Mouse (Mus musculus): ENCODE measurements around the gene Itgae. TPM values are rescaled to one million over a fixed set of nuclear protein-coding genes. Genes with fewer than 3 reads are reported as not detected.

The Itgae gene
- 0.15 and 0.27 TPM in 2 replicates for polyA plus RNA-seq (2015; fragmentation: Nextera tagmentation; extraction: Ambion mirVana)

GRCm38 (mm10) chr11:73090283-73090682, at the start of gene Itgae:
TSS of gene Itgae (plus strand) at chr11:73090583.
- Histone ChIP-seq H3K9ac (no peak within 1 kb of the TSS), H3K27me3 (replicated peaks) (no peaks in the 10 kb centered on the region), H3K4me3 (no peak within 1 kb of the TSS), H3K36me3 (replicated peaks) (no peaks in the 10 kb centered on the region), H3K4me1 (no peaks in the 10 kb centered on the region), H3K27ac (no peak within 1 kb of the TSS), H3K4me2 (no peak within 1 kb of the TSS), H3K9me3 (no peaks in the 10 kb centered on the region)
- 90% methylated on average over 4 of the region's 4 CpGs for WGBS
- ATAC-seq (replicated peaks), result no peak

GRCm38 (mm10) chr11:73044229-73044755, 46.1 kb upstream of the Itgae start:
- no peak overlapping the region for H3K9ac ChIP-seq
- peaks cover 13% of the 10 kb centered on the region for H3K4me1 ChIP-seq
- no peak overlapping the region for H3K27ac ChIP-seq
- no peak overlapping the region for H3K4me3 ChIP-seq
- H3K27me3 ChIP-seq (replicated peaks), result no peaks in the 10 kb centered on the region
- no peaks in the 10 kb centered on the region for H3K9me3 ChIP-seq
- ATAC-seq (replicated peaks), result no peak
- H3K36me3 ChIP-seq (replicated peaks), result no peaks in the 10 kb centered on the region
- WGBS, result 67% methylated on average over 6 of the region's 6 CpGs
- no peak overlapping the region for H3K4me2 ChIP-seq

- Histone ChIP-seq H3K4me2 (no peak overlapping the region), H3K9ac (no peak overlapping the region), H3K27ac (no peak overlapping the region), H3K27me3 (replicated peaks) (no peaks in the 10 kb centered on the region), H3K36me3 (replicated peaks) (no peaks in the 10 kb centered on the region), H3K4me3 (no peak overlapping the region), H3K4me1 (peaks cover 18% of the 10 kb centered on the region), H3K9me3 (no peaks in the 10 kb centered on the region)
- WGBS, result 74% methylated on average over 4 of the region's 4 CpGs
- ATAC-seq (replicated peaks), result no peak
These were observed 45.6 kb upstream of the Itgae start for GRCm38 (mm10) chr11:73044789-73045188.

GRCm38 (mm10) chr11:73047542-73047996, 42.8 kb upstream of the Itgae start, which contains the start of gene Ncbp3:
TSS of gene Ncbp3 (plus strand) at chr11:73047783.
- no peaks in the 10 kb centered on the region for H3K9me3 ChIP-seq
- H3K27me3 ChIP-seq (replicated peaks), result no peaks in the 10 kb centered on the region
- ATAC-seq (replicated peaks), result peak; percentile 96
- peak within 1 kb of the TSS; percentile 89 for H3K27ac ChIP-seq
- H3K36me3 ChIP-seq (replicated peaks), result 0 out of 2 replicates have a peak, but pooled peaks cover 3% of the 10 kb centered on the region
- H3K4me2 ChIP-seq, result peak within 1 kb of the TSS; percentile 73
- H3K4me3 ChIP-seq, result peak within 1 kb of the TSS; percentile 80
- peak within 1 kb of the TSS; percentile 92 for H3K9ac ChIP-seq
- H3K4me1 ChIP-seq, result peaks cover 18% of the 10 kb centered on the region
- under 1% methylated on average over 39 of the region's 39 CpGs for WGBS

DNA sequence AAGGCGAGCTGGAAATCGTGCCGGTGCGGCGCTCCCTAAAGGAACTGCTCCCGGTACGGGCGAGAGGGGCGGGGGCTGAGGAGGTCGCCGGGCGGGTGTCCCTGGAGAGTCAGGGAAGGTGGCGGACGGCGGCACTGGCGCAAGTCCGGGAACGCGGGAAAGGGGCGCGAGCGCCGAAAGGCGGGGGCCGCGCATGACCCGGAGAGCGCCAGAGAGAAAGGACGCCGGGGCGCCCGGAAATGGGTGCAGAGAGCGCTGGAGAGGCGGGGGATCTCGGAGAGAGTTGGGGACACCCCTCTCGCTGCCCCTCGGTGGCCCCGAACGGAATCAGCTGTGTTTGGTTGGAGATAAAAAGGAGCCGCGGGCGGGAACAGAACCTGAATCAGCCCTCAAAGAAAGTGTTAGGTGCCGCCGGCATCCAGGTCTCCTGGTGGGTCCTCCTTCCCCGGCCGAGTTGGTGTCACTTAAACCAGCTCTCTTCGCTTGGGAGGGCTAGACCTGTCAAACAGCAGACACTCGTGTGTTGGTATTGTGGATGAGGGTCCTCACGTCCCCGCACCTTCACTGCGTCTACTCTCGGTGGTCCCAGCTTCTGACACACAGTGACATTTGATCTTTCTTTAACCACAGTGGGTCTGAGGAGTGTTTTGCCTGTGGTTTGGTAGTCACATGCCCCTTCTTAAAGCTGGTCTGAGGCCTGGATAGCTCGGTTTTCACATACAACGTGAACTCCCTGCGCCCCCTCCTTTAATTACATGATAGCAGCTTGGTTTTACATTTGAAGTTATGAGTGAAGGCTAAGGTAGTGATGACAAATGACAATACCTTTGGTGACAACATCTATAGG, 42.1 kb upstream of the Itgae start:
- H3K4me2 ChIP-seq, result peak overlapping the region; percentile 73
- peaks cover 18% of the 10 kb centered on the region for H3K4me1 ChIP-seq
- H3K27ac ChIP-seq, result peak overlapping the region; percentile 89
- no peaks in the 10 kb centered on the region for H3K9me3 ChIP-seq
- peak overlapping the region; percentile 80 for H3K4me3 ChIP-seq
- peaks cover 5% of the 10 kb centered on the region; the same call in 1 of the 2 replicates for H3K36me3 ChIP-seq (replicated peaks)
- peak; percentile 71 for ATAC-seq (replicated peaks)
- H3K27me3 ChIP-seq (replicated peaks), result no peaks in the 10 kb centered on the region
- H3K9ac ChIP-seq, result peak overlapping the region; percentile 92
- 1% methylated on average over 54 of the region's 55 CpGs for WGBS

- 2% methylated on average over 4 of the region's 4 CpGs for WGBS
- H3K4me2 ChIP-seq, result peak overlapping the region; percentile 73
- peak overlapping the region; percentile 53 for H3K27ac ChIP-seq
- ATAC-seq (replicated peaks), result no peak
- no peaks in the 10 kb centered on the region for H3K27me3 ChIP-seq (replicated peaks)
- peaks cover 18% of the 10 kb centered on the region for H3K4me1 ChIP-seq
- peak overlapping the region; percentile 92; the same call in 1 of the 2 replicates for H3K9ac ChIP-seq
- no peaks in the 10 kb centered on the region for H3K9me3 ChIP-seq
- H3K36me3 ChIP-seq (replicated peaks), result peaks cover 12% of the 10 kb centered on the region; the same call in 1 of the 2 replicates
- H3K4me3 ChIP-seq, result peak overlapping the region; percentile 80
These were observed 41.0 kb upstream of the Itgae start for GRCm38 (mm10) chr11:73049335-73049734.

- WGBS, result 94% methylated on average over 1 of the region's 1 CpGs
- Histone ChIP-seq H3K4me1 (peaks cover 14% of the 10 kb centered on the region), H3K9me3 (no peaks in the 10 kb centered on the region), H3K9ac (no peak overlapping the region), H3K36me3 (replicated peaks) (peaks cover 18% of the 10 kb centered on the region; the same call in 1 of the 2 replicates), H3K27me3 (replicated peaks) (no peaks in the 10 kb centered on the region), H3K27ac (no peak overlapping the region), H3K4me3 (no peak overlapping the region), H3K4me2 (no peak overlapping the region)
- no peak for ATAC-seq (replicated peaks)
These were observed 37.6 kb upstream of the Itgae start for GRCm38 (mm10) chr11:73052795-73053194.

DNA sequence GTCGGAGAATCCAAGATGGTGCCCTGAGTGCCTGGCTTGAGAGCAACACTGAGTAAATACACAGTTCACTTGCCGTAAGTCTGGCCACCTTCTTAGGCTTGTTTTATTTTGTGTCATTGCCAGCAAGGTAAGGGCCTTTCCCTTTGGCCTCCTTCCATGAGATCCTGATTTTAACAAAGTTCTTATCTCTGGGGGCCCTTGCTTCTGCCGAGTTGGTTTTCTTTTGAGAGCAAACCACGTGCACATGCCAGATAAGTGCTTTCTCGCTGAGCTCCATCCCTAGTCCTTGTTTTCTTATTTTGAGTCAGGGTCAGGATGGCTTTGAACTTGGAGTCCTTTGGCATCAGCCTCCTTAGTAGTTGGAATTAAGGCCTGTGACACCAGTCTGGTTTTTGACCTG, 32.7 kb upstream of the Itgae start:
- ATAC-seq (replicated peaks), result no peak
- no peak overlapping the region for H3K4me3 ChIP-seq
- H3K4me2 ChIP-seq, result no peak overlapping the region
- H3K27ac ChIP-seq, result no peak overlapping the region
- no peaks in the 10 kb centered on the region for H3K27me3 ChIP-seq (replicated peaks)
- H3K4me1 ChIP-seq, result no peaks in the 10 kb centered on the region
- 89% methylated on average over 5 of the region's 5 CpGs for WGBS
- H3K9me3 ChIP-seq, result no peaks in the 10 kb centered on the region
- H3K36me3 ChIP-seq (replicated peaks), result peaks cover 19% of the 10 kb centered on the region; the same call in 1 of the 2 replicates
- H3K9ac ChIP-seq, result no peak overlapping the region

GRCm38 (mm10) chr11:73059630-73060029, 30.8 kb upstream of the Itgae start:
- Histone ChIP-seq H3K9me3 (no peaks in the 10 kb centered on the region), H3K36me3 (replicated peaks) (peaks cover 10% of the 10 kb centered on the region; the same call in 1 of the 2 replicates), H3K4me3 (no peak overlapping the region), H3K9ac (no peak overlapping the region), H3K27me3 (replicated peaks) (no peaks in the 10 kb centered on the region), H3K27ac (no peak overlapping the region), H3K4me2 (no peak overlapping the region), H3K4me1 (no peaks in the 10 kb centered on the region)
- 95% methylated on average over 3 of the region's 3 CpGs for WGBS
- no peak for ATAC-seq (replicated peaks)

DNA sequence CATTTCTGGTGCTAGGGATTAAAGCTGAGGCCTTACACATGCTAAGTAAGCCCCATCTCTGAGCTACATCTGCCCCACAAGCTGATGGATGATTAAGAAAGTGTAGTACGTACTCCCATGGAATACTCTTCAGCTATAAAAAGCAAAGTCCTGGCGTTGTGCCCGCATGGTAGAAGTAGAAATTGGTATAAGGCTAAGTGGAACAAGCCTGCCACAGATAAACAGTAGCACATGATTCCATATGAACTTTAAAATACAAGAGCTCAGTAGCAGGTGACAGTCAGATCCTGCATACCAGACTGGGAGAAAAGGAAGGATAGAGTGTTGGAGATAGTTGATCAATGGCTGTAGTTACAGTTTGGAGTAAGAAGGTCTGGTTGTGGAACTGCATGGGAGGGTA, 29.0 kb upstream of the Itgae start:
- Histone ChIP-seq H3K9me3 (no peaks in the 10 kb centered on the region), H3K27ac (no peak overlapping the region), H3K36me3 (replicated peaks) (peaks cover 14% of the 10 kb centered on the region; the same call in 1 of the 2 replicates), H3K27me3 (replicated peaks) (no peaks in the 10 kb centered on the region), H3K9ac (no peak overlapping the region), H3K4me3 (no peak overlapping the region), H3K4me2 (no peak overlapping the region), H3K4me1 (no peaks in the 10 kb centered on the region)
- no peak for ATAC-seq (replicated peaks)
- WGBS, result 89% methylated on average over 3 of the region's 3 CpGs

DNA sequence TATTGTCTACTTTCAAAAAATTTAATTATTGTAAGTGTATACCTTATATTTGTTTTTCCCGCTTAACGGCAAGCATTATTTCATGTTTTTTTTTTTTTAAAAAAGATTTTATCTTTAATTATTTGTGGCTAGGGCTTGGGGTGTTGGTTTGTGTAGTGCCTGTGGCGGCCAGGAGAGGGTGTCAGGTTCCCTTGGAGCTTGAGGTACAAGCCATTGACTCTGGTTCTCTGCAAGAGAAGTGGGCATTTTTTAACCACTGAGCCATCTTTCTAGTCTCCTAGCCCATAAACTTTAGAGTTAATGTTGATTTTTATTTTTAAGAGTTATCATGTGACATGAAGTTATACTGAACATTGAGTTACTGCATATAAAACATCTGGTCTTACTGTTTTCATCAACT, 18.5 kb upstream of the Itgae start:
- H3K36me3 ChIP-seq (replicated peaks), result peaks cover 58% of the 10 kb centered on the region
- H3K9me3 ChIP-seq, result no peaks in the 10 kb centered on the region
- 89% methylated on average over 3 of the region's 3 CpGs for WGBS
- no peak overlapping the region for H3K9ac ChIP-seq
- H3K27ac ChIP-seq, result no peak overlapping the region
- H3K4me2 ChIP-seq, result no peak overlapping the region
- no peaks in the 10 kb centered on the region for H3K27me3 ChIP-seq (replicated peaks)
- no peaks in the 10 kb centered on the region for H3K4me1 ChIP-seq
- no peak overlapping the region for H3K4me3 ChIP-seq
- no peak for ATAC-seq (replicated peaks)

GRCm38 (mm10) chr11:73076295-73076694, 14.1 kb upstream of the Itgae start:
- Histone ChIP-seq H3K36me3 (replicated peaks) (peaks cover 60% of the 10 kb centered on the region), H3K9ac (no peak overlapping the region), H3K27me3 (replicated peaks) (no peaks in the 10 kb centered on the region), H3K4me2 (no peak overlapping the region), H3K27ac (no peak overlapping the region), H3K4me1 (no peaks in the 10 kb centered on the region), H3K4me3 (no peak overlapping the region), H3K9me3 (no peaks in the 10 kb centered on the region)
- no peak for ATAC-seq (replicated peaks)
- 65% methylated on average over 4 of the region's 4 CpGs for WGBS
